Mouse (Mus musculus) neural tube, embryonic 14.5 days (tissue): ENCODE results near the gene Slc25a44. TPM values are rescaled to one million over a fixed set of nuclear protein-coding genes. Genes with fewer than 3 reads are reported as not detected.

Experiments used
- microRNA-seq: library from miRNA; unstranded; fragments of <30 nt; microRNA quantifications from one replicate; pipeline ENCODE4, GENCODE M21; 2016
- polyA plus RNA-seq: library from polyadenylated mRNA; unstranded; fragments of >200 nt; fragmentation: Nextera tagmentation; extraction: Ambion mirVana; gene quantifications from 2 replicates; pipeline ENCODE4 v1.2.1, GENCODE M21; 2014

Slc25a44 gene
- polyA plus RNA-seq, 1 experiment from 2014 or later: 40.8 TPM

Small RNA genes lying within 50 kb of the gene (microRNA-seq; reads per million reads assigned to microRNA genes)
- gene Mir7011: not detected

Other genes with a start within 250 kb of the Slc25a44 start
- gene Rhbg, start 170.4 kb downstream of the Slc25a44 start, polyA plus RNA-seq: 0.51 and 0.85 TPM in 2 replicates
- gene Gm38392, start 137.9 kb downstream of the Slc25a44 start, polyA plus RNA-seq: 0.72 TPM in 1 of 2 replicates, not detected in the other
- 8.1 and 9.0 TPM in 2 replicates for gene Tsacc, start 128.1 kb downstream of the Slc25a44 start, polyA plus RNA-seq
- 427 and 462 TPM in 2 replicates for gene Cct3, start 128.0 kb downstream of the Slc25a44 start, polyA plus RNA-seq
- 65.0 and 76.4 TPM in 2 replicates for gene Glmp, start 100.1 kb downstream of the Slc25a44 start, polyA plus RNA-seq
- 0.90 and 0.99 TPM in 2 replicates for gene Tmem79, start 89.0 kb downstream of the Slc25a44 start, polyA plus RNA-seq
- 47.6 and 49.0 TPM in 2 replicates for gene Smg5, start 88.9 kb downstream of the Slc25a44 start, polyA plus RNA-seq
- 0.35 and 1.6 TPM in 2 replicates for gene Paqr6, start 60.6 kb downstream of the Slc25a44 start, polyA plus RNA-seq
- 0.28 TPM in 1 of 2 replicates, not detected in the other for gene Bglap3, start 52.4 kb downstream of the Slc25a44 start, polyA plus RNA-seq
- not detected in 2 replicates for gene Bglap2, start 46.4 kb downstream of the Slc25a44 start, polyA plus RNA-seq
- not detected in 2 replicates for gene Bglap, start 40.7 kb downstream of the Slc25a44 start, polyA plus RNA-seq
- 19.3 and 22.2 TPM in 2 replicates for gene Pmf1, start 14.8 kb downstream of the Slc25a44 start, polyA plus RNA-seq
- 20.8 and 21.5 TPM in 2 replicates for gene Sema4a, start 36.0 kb upstream of the Slc25a44 start, polyA plus RNA-seq
- 41.0 and 41.4 TPM in 2 replicates for gene Lmna, start 84.8 kb upstream of the Slc25a44 start, polyA plus RNA-seq
- 34.0 and 35.3 TPM in 2 replicates for gene Mex3a, start 107.3 kb upstream of the Slc25a44 start, polyA plus RNA-seq
- not detected in 2 replicates for gene Rab25, start 123.2 kb upstream of the Slc25a44 start, polyA plus RNA-seq
- gene Lamtor2, start 127.9 kb upstream of the Slc25a44 start, polyA plus RNA-seq: 97.0 and 106 TPM in 2 replicates
- gene Ubqln4, start 128.6 kb upstream of the Slc25a44 start, polyA plus RNA-seq: 43.5 and 44.1 TPM in 2 replicates
- gene Ssr2, start 150.7 kb upstream of the Slc25a44 start, polyA plus RNA-seq: 127 and 143 TPM in 2 replicates
- 137 and 145 TPM in 2 replicates for gene Arhgef2, start 180.8 kb upstream of the Slc25a44 start, polyA plus RNA-seq
- gene Rxfp4, start 228.0 kb upstream of the Slc25a44 start, polyA plus RNA-seq: not detected in 2 replicates